Mouse (Mus musculus) liver, embryonic 14.5 days (tissue): ENCODE data around the gene Gdpd4. TPM values are rescaled to one million over a fixed set of nuclear protein-coding genes. Genes with fewer than 3 reads are reported as not detected.

Experiments
- ATAC-seq: fragments of 200-750 bp; cut with Nextera tagmentation; 2 replicates; pipeline ENCODE4 v1.8.0; 2017; ENCODE audit warnings: moderate number of reproducible peaks, mild to moderate bottlenecking, moderate library complexity; ENCODE audit not compliant: insufficient read depth
- DNase-seq, 3 experiments: peaks; one replicate each; pipeline ENCODE4 v3.0.0-alpha.2; 2012 to 2013; ENCODE audit warnings: low read depth in 3 of 3, low spot score in 3 of 3
- H3K27ac ChIP-seq: fragments of 300-500 bp; sonication (generic); 2 replicates; pipeline ENCODE4 v1.5.1; 2014; ENCODE audit warnings: moderate library complexity, mild to moderate bottlenecking, control low read depth, inconsistent platforms
- H3K27me3 ChIP-seq: fragments of 300-500 bp; sonication (generic); 2 replicates; pipeline ENCODE4 v1.6.1; 2014; ENCODE audit warnings: mild to moderate bottlenecking, low read length, moderate library complexity; ENCODE audit not compliant: control insufficient read depth, insufficient read depth
- H3K36me3 ChIP-seq: fragments of 300-500 bp; sonication (generic); replicated peaks from 2 replicates; pipeline ENCODE4 v1.6.1; 2014; ENCODE audit warnings: low read depth; ENCODE audit not compliant: control insufficient read depth, insufficient read depth
- H3K4me1 ChIP-seq, 2 experiments: fragments of 200-500 bp in 1 of 2; fragments of 300-500 bp in 1 of 2; sonication (generic) in 1 of 2; replicated peaks; 2 replicates each; pipeline ENCODE4 v1.6.1; 2012 to 2014; ENCODE audit warnings: antibody characterized with exemption in 1 of 2, inconsistent platforms in 1 of 2, low read length in 1 of 2; ENCODE audit not compliant: control insufficient read depth in 2 of 2, insufficient read depth in 2 of 2
- H3K4me2 ChIP-seq: fragments of 300-500 bp; sonication (generic); 2 replicates; pipeline ENCODE4 v1.6.1; 2014; ENCODE audit warnings: low read depth, mild to moderate bottlenecking, control low read depth, moderate library complexity
- H3K4me3 ChIP-seq, 2 experiments: fragments of 200-500 bp in 1 of 2; fragments of 300-500 bp in 1 of 2; sonication (generic) in 1 of 2; 2 replicates each; pipeline ENCODE4 v1.5.1; 2012 to 2014; ENCODE audit warnings: low read depth in 2 of 2, low read length in 2 of 2, mild to moderate bottlenecking in 2 of 2, control low read depth in 1 of 2, inconsistent platforms in 1 of 2, moderate library complexity in 1 of 2; ENCODE audit not compliant: insufficient read depth in 1 of 2
- H3K9ac ChIP-seq: fragments of 300-500 bp; sonication (generic); replicated peaks from 2 replicates; pipeline ENCODE4 v1.6.1; 2014; ENCODE audit warnings: mild to moderate bottlenecking, control low read depth, moderate library complexity
- H3K9me3 ChIP-seq: fragments of 300-500 bp; sonication (generic); 2 replicates; pipeline ENCODE4 v1.6.1; 2016; ENCODE audit warnings: low read length, mixed read lengths; ENCODE audit not compliant: control insufficient read depth
- CTCF ChIP-seq: IDR thresholded peaks from 2 replicates; pipeline ENCODE4 v1.5.1; 2016; ENCODE audit warnings: antibody characterized with exemption, low read depth, control low read depth
- EP300 ChIP-seq: IDR thresholded peaks from 2 replicates; pipeline ENCODE4 v1.6.1; 2016; ENCODE audit warnings: antibody characterized with exemption, low read depth
- WGBS: fragments of 180-500 bp; shearing (Covaris S2); extraction: QIAGEN DNeasy Blood & Tissue Kit; methylation state at CpG from one replicate; pipeline ENCODE4 v1.1.7; 2014; ENCODE audit not compliant: insufficient replicate concordance; 5-methylcytosine and 5-hydroxymethylcytosine counted together
- polyA plus RNA-seq, 2 experiments: library from polyadenylated mRNA; depleted of rRNA in 1 of 2; stranded (reverse) in 1 of 2; unstranded in 1 of 2; fragments of >200 nt; fragmentation: Nextera tagmentation in 1 of 2; extraction: Ambion mirVana in 1 of 2; gene quantifications; 2 replicates each; pipeline versions ENCODE4 v1.2.1 to v1.2.3; 2012 to 2014

Gdpd4 gene
- polyA plus RNA-seq, 2 experiments: not detected

GRCm38 (mm10) chr7:97977463-97977862 lies 57.7 kb downstream of the Gdpd4 start:
- H3K9ac ChIP-seq: no peak overlapping the region
- H3K27ac ChIP-seq: no peak overlapping the region
- WGBS: 13% methylated on average over 1 of the region's 1 CpGs
- no peaks in the 10 kb centered on the region for H3K4me1 ChIP-seq
- no peak for TF ChIP-seq EP300
- peak; percentile 60 for TF ChIP-seq CTCF
- DNase-seq (peak in 1 of 3 experiments; percentile 2), ATAC-seq (no peak)
- H3K27me3 ChIP-seq: no peaks in the 10 kb centered on the region
- H3K4me3 ChIP-seq: no peak overlapping the region
- H3K4me2 ChIP-seq: no peak overlapping the region
- H3K36me3 ChIP-seq: no peaks in the 10 kb centered on the region
- no peaks in the 10 kb centered on the region for H3K9me3 ChIP-seq

- TF ChIP-seq EP300 (no peak), CTCF (peak; percentile 73)
- H3K36me3 ChIP-seq: no peaks in the 10 kb centered on the region
- H3K4me1 ChIP-seq: no peaks in the 10 kb centered on the region
- H3K27ac ChIP-seq: no peak overlapping the region
- H3K4me3 ChIP-seq: no peak overlapping the region
- peak in 2 of 3 experiments; percentile 7 to 12 for DNase-seq
- H3K9me3 ChIP-seq: no peaks in the 10 kb centered on the region
- H3K4me2 ChIP-seq: no peak overlapping the region
- WGBS: 39% methylated on average over 13 of the region's 13 CpGs
- H3K27me3 ChIP-seq: no peaks in the 10 kb centered on the region
- no peak for ATAC-seq
- H3K9ac ChIP-seq: no peak overlapping the region
These were observed 64.5 kb downstream of the Gdpd4 start for GRCm38 (mm10) chr7:97984108-97984834.

GRCm38 (mm10) chr7:98002617-98003016 lies 82.9 kb downstream of the Gdpd4 start:
- Histone ChIP-seq H3K9ac (no peak overlapping the region), H3K4me3 (no peak overlapping the region), H3K9me3 (no peaks in the 10 kb centered on the region), H3K36me3 (no peaks in the 10 kb centered on the region), H3K4me2 (no peak overlapping the region), H3K27me3 (no peaks in the 10 kb centered on the region), H3K4me1 (no peaks in the 10 kb centered on the region), H3K27ac (no peak overlapping the region)
- TF ChIP-seq EP300 (no peak), CTCF (no peak)
- no peak for DNase-seq
- WGBS: 64% methylated on average over 7 of the region's 7 CpGs
- ATAC-seq: peak; percentile 18; the same call in 1 of the 2 replicates

- Histone ChIP-seq H3K4me1 (0 out of 4 replicates have a peak, but pooled peaks cover 0 to 2% of the 10 kb centered on the region in 2 experiments), H3K36me3 (no peaks in the 10 kb centered on the region), H3K27me3 (no peaks in the 10 kb centered on the region), H3K27ac (no peak overlapping the region), H3K9ac (no peak overlapping the region), H3K9me3 (no peaks in the 10 kb centered on the region), H3K4me2 (no peak overlapping the region), H3K4me3 (no peak overlapping the region)
- WGBS: 49% methylated on average over 9 of the region's 9 CpGs
- DNase-seq (peak; percentile 13 to 26 (median 19)), ATAC-seq (peak; percentile 75)
- TF ChIP-seq EP300 (no peak), CTCF (no peak)
These were observed 128.5 kb downstream of the Gdpd4 start for GRCm38 (mm10) chr7:98048101-98048824.

GRCm38 (mm10) chr7:98051980-98052379 lies 132.2 kb downstream of the Gdpd4 start:
- TF ChIP-seq EP300 (no peak), CTCF (peak; percentile 92)
- Histone ChIP-seq H3K4me3 (no peak overlapping the region), H3K4me1 (0 out of 4 replicates have a peak, but pooled peaks cover 0 to 2% of the 10 kb centered on the region in 2 experiments), H3K27me3 (no peaks in the 10 kb centered on the region), H3K9me3 (no peaks in the 10 kb centered on the region), H3K4me2 (no peak overlapping the region), H3K36me3 (no peaks in the 10 kb centered on the region), H3K27ac (no peak overlapping the region), H3K9ac (no peak overlapping the region)
- ATAC-seq (no peak), DNase-seq (no peak)
- WGBS: 16% methylated on average over 8 of the region's 8 CpGs
